Mouse (Mus musculus): ENCODE results near the gene Calhm4.

DNA sequence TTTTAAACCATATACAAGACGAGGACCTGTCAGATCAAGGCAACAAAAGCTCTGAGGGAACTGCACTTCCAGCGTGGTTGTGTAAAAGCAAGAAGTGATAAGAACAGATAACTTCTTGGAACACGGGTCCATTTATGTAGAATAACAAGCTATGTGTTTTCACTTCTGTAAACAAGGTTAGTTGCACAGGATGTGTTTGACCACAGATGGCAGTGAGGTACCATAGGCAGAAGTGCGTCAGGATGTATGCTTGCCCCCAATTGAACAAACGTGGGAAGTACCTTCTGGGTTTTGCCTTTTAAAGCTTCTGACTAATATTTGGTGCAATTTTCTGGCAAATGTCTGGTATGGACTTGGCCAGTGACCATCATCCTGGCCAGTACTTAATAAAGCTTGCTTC, 13.8 kb downstream of the Calhm4 start:
- TF ChIP-seq CTCF (conservative IDR thresholded peaks at IDR 0.05; ENCODE audit: insufficient read depth, insufficient read length, low read depth, low read length), result no peak
- no peak for TF ChIP-seq POLR2A (IDR thresholded peaks at IDR 0.05; ENCODE audit: low read depth, low read length)
